Mouse (Mus musculus): ENCODE measurements around the gene Ddx23. TPM values are rescaled to one million over a fixed set of nuclear protein-coding genes. Genes with fewer than 3 reads are reported as not detected.

The Ddx23 gene
- total RNA-seq, 4 experiments from 2014 or later = 53.2 to 61.7 (median 56.4) TPM

DNA sequence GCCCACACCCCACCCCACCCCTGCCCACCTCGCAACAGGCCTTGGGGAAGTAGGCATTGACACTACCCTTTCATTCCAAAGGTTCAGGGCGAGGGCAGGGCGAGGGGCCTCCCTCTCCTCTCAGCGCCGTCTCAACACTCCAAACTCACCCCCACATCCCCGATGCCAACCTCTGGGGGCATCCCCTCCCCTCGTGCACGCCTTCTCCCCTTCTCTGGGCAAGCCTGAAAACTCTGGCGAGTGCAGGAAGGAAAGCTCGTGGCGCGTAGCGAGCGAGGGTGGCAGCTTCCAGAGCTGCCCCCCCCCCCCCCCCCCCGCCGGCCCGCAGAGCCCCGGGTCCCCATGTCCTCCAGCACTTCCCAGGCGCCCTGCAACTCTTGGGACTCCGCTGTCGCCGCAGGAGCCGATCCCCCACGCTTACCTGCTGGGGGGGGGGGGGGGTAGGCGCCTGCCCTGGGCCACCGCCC is 53.9 kb downstream of the Ddx23 start:
- DNase-seq (ENCODE audit: low spot score) = no peak

DNA sequence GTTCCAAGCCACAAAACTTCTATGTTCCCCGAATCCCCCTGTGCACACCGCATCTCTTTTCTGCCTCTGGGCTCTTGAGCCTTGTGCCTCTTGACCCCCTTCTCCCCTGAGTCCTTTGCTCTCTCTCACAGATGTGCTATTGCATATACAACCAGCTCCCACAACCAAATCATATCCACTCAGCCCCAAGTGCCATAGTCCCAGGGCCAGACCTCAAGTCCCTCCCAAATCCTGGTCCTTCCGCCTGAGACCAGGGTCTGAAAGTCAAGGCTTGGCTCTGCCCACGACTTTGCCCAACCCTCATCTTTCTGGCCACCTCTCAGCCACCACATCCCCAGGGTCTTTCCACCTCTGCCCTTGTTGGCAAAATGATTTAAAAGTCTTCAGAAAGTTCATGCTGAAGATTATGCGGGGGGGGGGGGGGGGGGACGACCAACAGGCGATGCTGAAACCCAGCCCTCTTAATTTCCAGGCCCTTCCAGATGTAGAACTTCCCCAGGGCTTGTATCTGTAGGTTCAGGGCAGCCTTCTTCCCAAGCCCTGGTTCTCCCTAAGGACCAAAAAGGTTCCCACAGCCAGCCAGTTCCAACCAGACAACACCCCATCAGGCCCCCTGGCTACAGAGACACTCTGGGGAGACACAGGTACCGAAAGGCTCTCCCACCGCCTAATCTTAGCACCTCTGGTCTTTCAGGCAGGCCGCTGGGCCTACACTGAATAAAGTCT is 54.5 kb downstream of the Ddx23 start:
- peak; percentile 63 for DNase-seq (ENCODE audit: low spot score)

- DNase-seq (ENCODE audit: low spot score) = peak; percentile 92
Measured at GRCm38 (mm10) chr15:98607557-98607956, 55.1 kb downstream of the Ddx23 start.

- no peak for DNase-seq (ENCODE audit: low spot score)
Measured at GRCm38 (mm10) chr15:98606739-98607138, 56.0 kb downstream of the Ddx23 start.

GRCm38 (mm10) chr15:98606051-98606536 is 56.6 kb downstream of the Ddx23 start:
- peak; percentile 62 for DNase-seq (ENCODE audit: low spot score)

GRCm38 (mm10) chr15:98604041-98604575 is 58.6 kb downstream of the Ddx23 start:
- DNase-seq (ENCODE audit: low spot score) = no peak

- DNase-seq (ENCODE audit: low spot score) = no peak
Measured at GRCm38 (mm10) chr15:98602921-98603458, 59.7 kb downstream of the Ddx23 start.

GRCm38 (mm10) chr15:98602191-98602881 is 60.4 kb downstream of the Ddx23 start:
- peak; percentile 82 for DNase-seq (ENCODE audit: low spot score)

DNA sequence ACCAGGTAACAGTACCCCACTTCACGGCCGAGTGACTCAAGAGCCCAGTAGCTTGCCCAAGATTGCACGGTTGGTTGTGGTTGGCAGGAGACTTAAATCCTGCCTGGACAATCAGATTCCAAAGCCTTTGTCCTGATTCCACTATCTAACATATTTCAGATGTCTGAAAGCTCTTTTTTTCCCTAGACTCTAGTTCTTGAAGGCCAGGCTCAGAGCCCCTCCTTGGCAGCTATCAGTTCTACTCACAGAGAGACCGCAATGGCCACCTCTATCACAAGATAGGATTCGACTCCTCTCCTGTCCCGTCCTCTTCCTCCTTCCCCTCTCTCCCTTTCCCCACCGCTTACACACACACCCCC is 60.9 kb downstream of the Ddx23 start:
- DNase-seq (ENCODE audit: low spot score) = no peak

- no peak for DNase-seq (ENCODE audit: low spot score)
Measured at GRCm38 (mm10) chr15:98600036-98600709, 62.5 kb downstream of the Ddx23 start.

DNA sequence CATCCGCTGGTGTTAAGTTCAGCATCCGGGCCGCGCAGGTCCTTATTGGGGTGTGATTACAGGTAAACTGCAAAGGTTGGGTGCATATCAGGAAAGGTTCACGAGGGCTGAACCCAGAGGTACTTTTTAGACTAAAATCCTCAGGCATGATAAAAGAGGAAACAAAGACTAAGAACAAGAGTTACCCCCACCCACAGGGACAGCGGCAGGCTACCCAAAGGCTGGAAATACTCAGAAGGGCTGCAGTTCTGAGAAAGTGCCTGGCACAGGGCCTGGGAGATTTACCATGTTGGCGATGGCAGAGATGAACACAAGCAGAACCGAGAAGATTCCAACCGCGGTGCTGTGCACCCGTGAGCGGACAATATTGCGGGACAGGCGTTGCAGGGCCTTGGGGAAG is 66.1 kb downstream of the Ddx23 start:
- DNase-seq (ENCODE audit: low spot score) = no peak

Other genes with a start within 250 kb of the Ddx23 start
- not detected for gene Olfr282, start 231.7 kb downstream of the Ddx23 start, total RNA-seq (2022)
- gene Olfr281, start 210.3 kb downstream of the Ddx23 start, total RNA-seq (2022) = not detected
- not detected for gene OR5BS1P, start 193.0 kb downstream of the Ddx23 start, total RNA-seq (2022)
- gene Lalba, start 180.2 kb downstream of the Ddx23 start, total RNA-seq (2022) = not detected
- gene Olfr279, start 170.5 kb downstream of the Ddx23 start, total RNA-seq (2022) = not detected
- 10 to 100 TPM; 77.7 to 87.7 (median 81.1) TPM for gene Kansl2, start 128.6 kb downstream of the Ddx23 start, total RNA-seq (2022)
- gene Ccnt1, start 92.0 kb downstream of the Ddx23 start, total RNA-seq (2022) = 10 to 100 TPM; 26.7 to 34.8 (median 30.0) TPM
- gene 4930415O20Rik, start 91.9 kb downstream of the Ddx23 start, total RNA-seq (2022) = 1 to 10 TPM; 1.6 to 4.2 (median 2.3) TPM
- gene Adcy6, start 52.8 kb downstream of the Ddx23 start, total RNA-seq (2022) = 100 to 1,000 TPM; 136 to 213 (median 183) TPM
- 1 to 10 TPM; 2.0 to 2.8 (median 2.6) TPM for gene Cacnb3, start 32.1 kb downstream of the Ddx23 start, total RNA-seq (2022)
- gene Rnd1, start 14.6 kb upstream of the Ddx23 start, total RNA-seq (2022) = 1 to 10 TPM in 3 of 4 experiments, under 1 TPM in 1; 1.00 to 2.1 (median 1.2) TPM
- 1 to 10 TPM in 1 of 4 experiments, under 1 TPM in 3; 0.41 to 1.1 (median 0.84) TPM for gene Ccdc65, start 45.3 kb upstream of the Ddx23 start, total RNA-seq (2022)
- 1 to 10 TPM; 5.6 to 9.4 (median 7.7) TPM for gene Fkbp11, start 65.3 kb upstream of the Ddx23 start, total RNA-seq (2022)
- gene Arf3, start 100.3 kb upstream of the Ddx23 start, total RNA-seq (2022) = 10 to 100 TPM; 18.0 to 20.9 (median 19.1) TPM
- under 1 TPM in 3 of 4 experiments, not detected in 1; 0.16 to 0.44 (median 0.26) TPM for gene Wnt10b, start 115.3 kb upstream of the Ddx23 start, total RNA-seq (2022)
- not detected for gene Wnt1, start 127.0 kb upstream of the Ddx23 start, total RNA-seq (2022)
- gene Ddn, start 146.6 kb upstream of the Ddx23 start, total RNA-seq (2022) = under 1 TPM; 0.63 to 0.84 (median 0.72) TPM
- 100 to 1,000 TPM in 2 of 4 experiments, 10 to 100 TPM in 2; 96.7 to 129 (median 109) TPM for gene Prkag1, start 168.6 kb upstream of the Ddx23 start, total RNA-seq (2022)
- 10 to 100 TPM; 54.7 to 66.1 (median 59.8) TPM for gene Kmt2d, start 208.3 kb upstream of the Ddx23 start, total RNA-seq (2022)
- gene Rhebl1, start 231.6 kb upstream of the Ddx23 start, total RNA-seq (2022) = 1 to 10 TPM; 1.2 to 2.8 (median 1.9) TPM
- 1 to 10 TPM in 2 of 4 experiments, under 1 TPM in 2; 0.72 to 1.6 (median 1.0) TPM for gene Dhh, start 235.6 kb upstream of the Ddx23 start, total RNA-seq (2022)